In genomic region chr2:105188182-105188581, GRCm38 (mm10) we compare ENCODE assay signal across 9 mouse cellular contexts. TPM values are rescaled to one million over a fixed set of nuclear protein-coding genes. Genes with fewer than 3 reads are reported as not detected.
DNase-seq lines count a peak whose midpoint lies in the region; ATAC-seq and TF ChIP-seq lines count a peak whose summit lies in the region.
"Had no signal": no experiment of that assay in that cellular context is flagged by ENCODE, and none has a peak within 500 bp of the region (broad histone marks: within the 10 kb centered on the region; RNA-seq: fewer than 3 reads in every experiment).

No protein-coding gene starts in this region.

- no peak overlapping the region for H3K27ac ChIP-seq in cerebellum, adult 2 months (ENCODE audit: insufficient read depth, low read length)
- H3K27ac ChIP-seq in bone marrow macrophage, adult 2 months (ENCODE audit: insufficient read depth, low read depth, low read length), result no peak overlapping the region

- H3K4me3 ChIP-seq in cerebellum, adult 2 months (replicated peaks; ENCODE audit: insufficient read depth, low read depth, low read length), result no peak overlapping the region
- no peak overlapping the region for H3K4me3 ChIP-seq in bone marrow macrophage, adult 2 months (ENCODE audit: insufficient read depth, low read length)
- H3K4me3 ChIP-seq: erythroblast, embryonic 14.5 days had no signal

- 79% methylated on average over 10 of the region's 10 CpGs for WGBS in cerebellum, adult 2 months

- H3K27me3 ChIP-seq in cerebellum, adult 2 months (ENCODE audit: control insufficient read depth, insufficient read depth, low read length), result no peaks in the 10 kb centered on the region

- no peaks in the 10 kb centered on the region for H3K4me1 ChIP-seq in cerebellum, adult 2 months (ENCODE audit: control insufficient read depth, insufficient read depth, low read length)
- H3K4me1 ChIP-seq in bone marrow macrophage, adult 2 months (ENCODE audit: control insufficient read depth, insufficient read depth, low read length), result no peaks in the 10 kb centered on the region

- DNase-seq in cerebellum, adult 2 months, result no peak
- no peak for DNase-seq in cerebellum, postnatal 4 days (ENCODE audit: low spot score in 2 of 2)
- DNase-seq in left cerebral cortex, postnatal 14 days (ENCODE audit: low spot score in 2 of 2), result peak; percentile 7 to 30
- DNase-seq in left cerebral cortex, adult 11 months (ENCODE audit: low spot score), result no peak
- DNase-seq in cerebellum, postnatal 25 days, result no peak
- DNase-seq in right cerebral cortex, postnatal 25 days, result no peak

- no peak for TF ChIP-seq POLR2A in cerebellum, adult 2 months (IDR thresholded peaks at IDR 0.05; ENCODE audit: borderline replicate concordance, insufficient read depth, low read length)
- no peak for TF ChIP-seq POLR2A in bone marrow macrophage, adult 2 months (IDR thresholded peaks at IDR 0.05; ENCODE audit: borderline replicate concordance, low read depth, low read length)

- ATAC-seq in megakaryocyte-erythroid progenitor cell, adult 5-6 weeks (replicated peaks; ENCODE audit: low FRiP score, low TSS enrichment, poor library complexity, severe bottlenecking), result peak; percentile 66

- 0 out of 2 replicates have a peak, but pooled peaks have one; percentile 1 for TF ChIP-seq CTCF in cerebellum, adult 2 months (IDR thresholded peaks at IDR 0.05; ENCODE audit: borderline replicate concordance, insufficient read depth, low read depth, low read length)
- TF ChIP-seq CTCF in bone marrow macrophage, adult 2 months (IDR thresholded peaks at IDR 0.05; ENCODE audit: low read depth, low read length), result 0 out of 2 replicates have a peak, but pooled peaks have one; percentile 17

- intact Hi-C loops in left cerebral cortex, postnatal 14 days (cut with DNase I), result no loop called here

RNA-seq across cellular contexts. Expression of gene Them7, which starts 35.9 kb away (rescaled TPM):
- polyA plus RNA-seq in cerebellum, adult 2 months (2012; rRNA removed), result 0.18 and 0.19 TPM in 2 replicates
- total RNA-seq in left cerebral cortex, postnatal 14 days (2021), result under 1 TPM in 1 of 2 experiments, not detected in 1; 0.37 TPM
- not detected in 2 replicates for polyA plus RNA-seq in bone marrow macrophage, adult 2 months (2012; ENCODE audit: insufficient read depth, insufficient read length, missing spikeins)
- 1.3 and 2.7 TPM in 2 replicates for total RNA-seq in megakaryocyte-erythroid progenitor cell, adult 5-6 weeks (2014; fragmentation: Nextera tagmentation)
- total RNA-seq in megakaryocyte-erythroid progenitor cell, adult 5-6 weeks (2017), result 2.7 and 3.2 TPM in 2 replicates
- polyA plus RNA-seq: erythroblast, embryonic 14.5 days had no signal

Comparison
In these comparisons a context has a peak if more than half of its experiments do, and no peak if none do; other contexts are left out.
1. DNase-seq: peak in left cerebral cortex, postnatal 14 days (2 of 2); none in cerebellum, adult 2 months (0 of 2), cerebellum, postnatal 4 days (0 of 2), left cerebral cortex, adult 11 months (single experiment), cerebellum, postnatal 25 days (0 of 2) and right cerebral cortex, postnatal 25 days (single experiment).